Mouse (Mus musculus) heart, adult 2 months (tissue): ENCODE measurements at regions not wholly inside any gene's neighbourhood (a gene's known extent, or its start where the extent isn't known, plus 50 kb on each side); places are given as distances from the start of the nearest gene placed in this dataset.

ENCODE experiments used
- DNase-seq, 2 experiments: peaks; one replicate each; pipeline ENCODE4 v3.0.0; 2021
- H3K27ac ChIP-seq: fragments of 200-600 bp; 2 replicates; pipeline ENCODE4 v1.8.1; 2022
- H3K27me3 ChIP-seq: fragments of 200-500 bp; 2 replicates; pipeline ENCODE4 v1.6.1; 2012; ENCODE audit warnings: mild to moderate bottlenecking, low read length, inconsistent platforms, mixed read lengths; ENCODE audit not compliant: control insufficient read depth, insufficient read depth
- H3K36me3 ChIP-seq: fragments of 200-500 bp; 2 replicates; pipeline ENCODE4 v1.6.1; 2012; ENCODE audit warnings: low read length, inconsistent platforms; ENCODE audit not compliant: control insufficient read depth, insufficient read depth
- H3K4me1 ChIP-seq: fragments of 200-500 bp; 2 replicates; pipeline ENCODE4 v1.6.1; 2011; ENCODE audit warnings: low read length; ENCODE audit not compliant: control insufficient read depth, insufficient read depth
- H3K4me3 ChIP-seq: fragments of 200-600 bp; 2 replicates; pipeline ENCODE4 v1.8.1; 2022
- H3K79me2 ChIP-seq: fragments of 200-500 bp; replicated peaks from 2 replicates; pipeline ENCODE4 v1.6.1; 2012; ENCODE audit warnings: mild to moderate bottlenecking, inconsistent platforms, low read length, moderate library complexity, mixed read lengths; ENCODE audit not compliant: control insufficient read depth, insufficient read depth
- H3K9ac ChIP-seq: fragments of 200-500 bp; 2 replicates; pipeline ENCODE4 v1.6.1; 2012; ENCODE audit warnings: low read depth, mild to moderate bottlenecking, control low read depth, inconsistent platforms, low read length, mixed read lengths
- CTCF ChIP-seq: fragments of 200-600 bp; IDR thresholded peaks from 2 replicates; pipeline ENCODE4 v1.8.1; 2022; ENCODE audit warnings: antibody characterized with exemption, mild to moderate bottlenecking, moderate library complexity
- EP300 ChIP-seq: fragments of 200-500 bp; IDR thresholded peaks from 2 replicates; pipeline ENCODE4 v1.6.1; 2011; ENCODE audit warnings: low read depth, low read length, control low read depth; ENCODE audit not compliant: insufficient read depth
- POLR2A ChIP-seq: fragments of 200-500 bp; IDR thresholded peaks from 2 replicates; pipeline ENCODE4 v1.6.1; 2011; ENCODE audit warnings: mild to moderate bottlenecking, low read depth, low read length, control low read depth; ENCODE audit not compliant: insufficient read depth
- WGBS: fragments of 180-500 bp; shearing (Covaris S2); methylation state at CpG from one replicate; pipeline ENCODE4 v1.1.7; 2018; 5-methylcytosine and 5-hydroxymethylcytosine counted together
- intact Hi-C: fragments of 180-260 bp; cut with DNase I; formaldehyde crosslinking; loops from one replicate; pipeline ENCODE4 v1.15.1; 2025

GRCm38 (mm10) chr6:84514623-84515022, 79.1 kb downstream of the Cyp26b1 start:
- no peaks in the 10 kb centered on the region for H3K36me3 ChIP-seq
- H3K79me2 ChIP-seq, result no peaks in the 10 kb centered on the region
- H3K27me3 ChIP-seq, result no peaks in the 10 kb centered on the region
- TF ChIP-seq POLR2A, result no peak
- TF ChIP-seq EP300, result no peak
- TF ChIP-seq CTCF, result no peak
- H3K9ac ChIP-seq, result no peak overlapping the region
- intact Hi-C loops, result no loop called here
- no peaks in the 10 kb centered on the region for H3K4me1 ChIP-seq
- H3K4me3 ChIP-seq, result no peak overlapping the region
- no peak overlapping the region for H3K27ac ChIP-seq
- 27% methylated on average over 3 of the region's 3 CpGs for WGBS
- DNase-seq, result peak in 1 of 2 experiments; percentile 17

DNA sequence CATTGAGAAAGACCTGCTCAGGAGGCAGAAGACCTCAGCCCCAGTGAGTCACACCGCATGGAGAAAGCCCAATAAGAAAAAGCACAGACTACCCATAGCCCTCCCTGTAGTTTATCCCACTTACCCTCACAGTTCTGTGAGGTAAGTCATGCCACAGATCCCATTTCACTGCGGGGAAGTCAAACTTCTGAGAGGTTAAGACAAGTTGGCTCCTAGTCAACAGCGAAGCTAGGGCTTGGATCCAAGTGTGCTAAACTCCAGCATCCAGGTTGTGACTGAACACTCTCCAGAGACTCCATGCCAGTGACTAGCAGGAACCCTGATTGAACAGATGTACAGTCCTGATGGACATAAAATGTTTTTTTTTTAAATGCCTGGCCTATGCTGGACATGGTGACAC, 85.1 kb downstream of the Cyp26b1 start:
- Histone ChIP-seq H3K4me1 (no peaks in the 10 kb centered on the region), H3K27ac (no peak overlapping the region), H3K4me3 (no peak overlapping the region), H3K36me3 (no peaks in the 10 kb centered on the region), H3K79me2 (no peaks in the 10 kb centered on the region), H3K27me3 (no peaks in the 10 kb centered on the region), H3K9ac (no peak overlapping the region)
- no peak for TF ChIP-seq CTCF
- TF ChIP-seq POLR2A, result no peak
- TF ChIP-seq EP300, result no peak
- no peak for DNase-seq
- intact Hi-C loops, result loop anchor here (10.0 kb wide), 1 partner anchor 406 kb away; no protein-coding TSS in a partner anchor
- WGBS, result 78% methylated on average over 3 of the region's 3 CpGs

DNA sequence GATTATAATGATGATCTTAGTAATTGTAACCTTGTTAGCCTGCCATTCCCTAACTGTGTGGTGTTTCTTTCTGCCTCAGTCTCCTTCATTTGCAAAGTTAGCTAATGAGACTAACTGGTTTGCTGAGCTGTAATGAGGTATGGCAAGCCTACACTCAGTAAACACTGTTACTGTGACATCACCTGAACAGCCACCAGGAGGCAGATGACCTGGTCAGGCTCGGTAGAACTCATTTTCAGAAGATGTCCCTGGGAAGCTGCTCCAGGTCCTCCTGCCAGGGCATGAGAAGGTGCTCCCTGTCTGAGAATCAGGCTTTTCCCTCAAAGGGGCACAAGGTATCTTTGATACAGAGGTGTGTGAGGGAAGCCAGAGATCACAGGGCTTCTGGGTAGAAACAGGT, 87.0 kb downstream of the Cyp26b1 start:
- no peaks in the 10 kb centered on the region for H3K79me2 ChIP-seq
- no peak for DNase-seq
- intact Hi-C loops, result loop anchor here (1.0 to 10.0 kb wide), 2 partner anchors 84 to 408 kb away; no protein-coding TSS in a partner anchor

DNA sequence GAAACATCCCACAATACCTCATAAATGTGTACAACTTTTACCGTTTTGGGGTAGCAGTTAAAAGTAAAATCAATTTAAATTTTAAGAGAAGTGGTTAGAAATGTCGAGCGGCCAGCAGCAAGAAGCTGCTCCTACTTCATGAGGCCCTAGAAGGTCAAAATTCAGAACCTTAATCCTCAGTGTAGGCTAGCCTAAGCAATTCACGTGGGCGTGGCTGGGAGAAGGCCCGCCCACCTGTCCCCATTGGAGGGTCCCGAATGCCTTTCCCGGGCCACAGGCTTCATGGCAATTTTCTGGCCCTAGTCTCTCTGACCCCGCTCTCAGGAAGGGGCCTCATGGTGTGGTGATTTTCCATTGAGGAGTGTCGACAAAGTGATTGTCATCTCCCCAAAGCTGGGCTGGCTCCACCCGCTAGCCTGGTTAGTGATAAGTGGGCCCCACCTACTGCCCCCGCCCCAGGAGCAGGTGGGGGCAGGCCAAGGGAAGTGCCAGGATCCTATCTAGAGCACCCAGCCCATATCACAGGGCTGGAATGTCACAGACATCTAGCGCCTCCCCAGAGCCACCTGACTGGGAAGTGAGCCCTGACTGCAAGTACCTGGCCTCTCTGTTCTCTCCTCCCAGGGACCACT, 93.3 kb downstream of the Cyp26b1 start:
- H3K79me2 ChIP-seq, result no peaks in the 10 kb centered on the region
- WGBS, result 29% methylated on average over 13 of the region's 13 CpGs
- DNase-seq, result no peak
- H3K4me1 ChIP-seq, result no peaks in the 10 kb centered on the region
- no peak overlapping the region for H3K27ac ChIP-seq
- H3K4me3 ChIP-seq, result no peak overlapping the region
- H3K9ac ChIP-seq, result no peak overlapping the region
- no peak for TF ChIP-seq EP300
- no peaks in the 10 kb centered on the region for H3K27me3 ChIP-seq
- H3K36me3 ChIP-seq, result no peaks in the 10 kb centered on the region
- intact Hi-C loops, result loop anchor here (10.0 kb wide), 1 partner anchor 414 kb away; no protein-coding TSS in a partner anchor

More for the DNA sequence above, 87.0 kb downstream of the Cyp26b1 start:
- WGBS, result 15% methylated on average over 1 of the region's 1 CpGs
- Histone ChIP-seq H3K9ac (no peak overlapping the region), H3K36me3 (no peaks in the 10 kb centered on the region), H3K27me3 (no peaks in the 10 kb centered on the region), H3K4me3 (no peak overlapping the region), H3K27ac (no peak overlapping the region), H3K4me1 (no peaks in the 10 kb centered on the region)
- no peak for TF ChIP-seq EP300
- peak; percentile 63 for TF ChIP-seq CTCF

- TF ChIP-seq POLR2A, result no peak
- TF ChIP-seq EP300, result no peak
- WGBS, result 57% methylated on average over 9 of the region's 9 CpGs
- Histone ChIP-seq H3K36me3 (no peaks in the 10 kb centered on the region), H3K9ac (no peak overlapping the region), H3K27me3 (no peaks in the 10 kb centered on the region), H3K4me1 (no peaks in the 10 kb centered on the region), H3K27ac (no peak overlapping the region), H3K79me2 (no peaks in the 10 kb centered on the region), H3K4me3 (no peak overlapping the region)
- no peak for DNase-seq
- intact Hi-C loops, result no loop called here
Measured at GRCm38 (mm10) chr6:84498076-84498475, 95.6 kb downstream of the Cyp26b1 start.

DNA sequence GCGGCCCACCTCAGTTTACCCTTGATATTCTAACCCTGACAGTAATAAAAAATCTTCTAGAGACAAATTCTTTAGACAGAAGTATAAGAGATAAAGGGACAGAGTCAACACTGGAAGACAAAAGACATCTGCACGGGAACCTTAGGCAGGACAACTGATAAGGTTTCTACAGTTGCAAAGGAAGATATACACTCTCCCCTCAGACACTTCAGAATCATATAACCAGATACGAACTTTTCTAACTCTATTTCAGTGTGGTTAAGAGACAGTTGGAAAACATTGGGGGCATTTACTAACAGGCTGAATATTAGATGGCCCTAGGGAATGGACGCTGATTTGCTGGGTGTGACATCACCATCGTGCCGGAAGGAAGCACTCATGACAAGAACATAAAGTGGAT, 100.0 kb downstream of the Cyp26b1 start:
- 48% methylated on average over 6 of the region's 6 CpGs for WGBS
- DNase-seq, result no peak

More for the DNA sequence above, 100.0 kb downstream of the Cyp26b1 start:
- intact Hi-C loops, result no loop called here
- no peaks in the 10 kb centered on the region for H3K79me2 ChIP-seq
- no peaks in the 10 kb centered on the region for H3K36me3 ChIP-seq
- no peaks in the 10 kb centered on the region for H3K4me1 ChIP-seq
- H3K4me3 ChIP-seq, result no peak overlapping the region
- H3K9ac ChIP-seq, result no peak overlapping the region
- no peak overlapping the region for H3K27ac ChIP-seq
- no peaks in the 10 kb centered on the region for H3K27me3 ChIP-seq
- TF ChIP-seq EP300 (no peak), CTCF (no peak), POLR2A (no peak)
